Mouse (Mus musculus): ENCODE results near the gene Zfp759. TPM values are rescaled to one million over a fixed set of nuclear protein-coding genes. Genes with fewer than 3 reads are reported as not detected.

Gene Zfp759
- 0.66 TPM for polyA plus RNA-seq (2017; shearing (Covaris generic))

DNA sequence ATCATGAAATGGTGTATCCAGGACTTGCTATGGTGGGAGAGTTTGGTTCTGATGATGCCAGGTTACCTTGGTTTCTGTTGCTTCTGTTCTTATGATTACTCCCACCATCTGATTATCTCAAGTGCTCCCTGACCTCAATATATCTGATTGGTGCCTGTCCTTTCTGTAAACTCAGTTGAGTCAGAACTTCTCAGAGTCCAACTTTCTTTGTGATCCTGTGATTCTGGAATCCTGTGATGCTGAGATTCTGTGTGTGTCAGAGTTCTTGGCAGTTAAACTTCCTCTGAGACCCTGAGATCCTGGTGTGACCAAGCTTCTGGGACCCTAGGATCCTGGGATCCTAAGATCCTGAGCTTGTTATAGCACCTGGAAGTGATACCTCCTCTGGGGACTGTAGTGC, at the start of gene Zfp759:
Gene Zfp759 (plus strand): TSS at position 301 of the 400 bp plus-strand sequence.

DNA sequence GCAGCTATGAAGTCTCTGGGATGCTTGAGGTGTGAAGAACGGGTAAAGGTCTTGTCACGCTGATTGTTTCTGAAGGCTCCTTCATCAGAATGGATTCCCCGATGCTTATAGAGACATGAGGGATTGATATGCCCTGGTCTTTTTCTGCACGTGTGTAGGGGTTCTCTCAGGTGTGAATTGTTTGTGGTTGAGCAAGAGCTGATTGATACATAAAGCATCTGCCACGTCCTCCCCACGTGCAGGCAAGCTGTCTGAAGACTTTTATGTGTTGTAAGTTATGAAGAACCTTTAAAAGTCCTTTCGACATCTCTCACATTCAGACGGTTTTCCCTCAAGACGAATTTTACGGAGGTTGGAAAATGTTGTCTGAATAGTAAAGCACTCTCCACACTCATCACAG, 23.6 kb upstream of the Zfp759 start, which contains the start of gene Zfp708:
Gene Zfp708 (minus strand): TSS at position 101 of the 400 bp plus-strand sequence.

DNA sequence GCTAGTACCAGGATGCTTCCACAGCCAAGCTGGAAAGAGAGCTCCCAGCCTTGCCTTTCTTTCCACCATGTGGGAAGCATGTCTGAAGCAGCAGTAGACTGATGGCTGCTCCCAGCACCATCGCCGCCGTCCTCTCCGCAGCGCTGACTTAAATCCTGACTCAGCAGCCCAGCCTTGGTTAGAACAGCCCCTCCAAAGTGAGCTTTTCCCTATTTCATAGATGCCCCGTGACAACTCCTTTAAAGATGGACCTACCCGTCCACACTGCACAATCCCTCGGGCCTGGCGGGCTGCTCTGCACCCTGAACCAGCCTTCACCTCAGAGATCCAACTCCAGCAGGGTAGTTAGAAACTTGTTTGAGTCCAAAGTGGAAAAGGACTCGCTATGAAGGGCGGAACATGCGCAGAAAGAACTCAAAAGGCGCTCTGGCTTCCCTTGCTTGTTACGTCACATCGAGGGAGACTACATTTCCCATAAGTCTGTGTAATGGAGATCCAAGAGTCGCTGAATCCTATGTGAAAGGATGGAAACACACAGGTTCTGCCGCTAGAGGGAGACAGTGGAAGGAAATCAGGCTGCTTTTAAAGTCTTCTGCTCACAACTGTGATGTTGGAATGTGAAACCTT, 13.2 kb upstream of the Zfp759 start, which contains the start of gene Gm28557:
Gene Gm28557 (minus strand): TSS at position 411 of the 627 bp plus-strand sequence.

DNA sequence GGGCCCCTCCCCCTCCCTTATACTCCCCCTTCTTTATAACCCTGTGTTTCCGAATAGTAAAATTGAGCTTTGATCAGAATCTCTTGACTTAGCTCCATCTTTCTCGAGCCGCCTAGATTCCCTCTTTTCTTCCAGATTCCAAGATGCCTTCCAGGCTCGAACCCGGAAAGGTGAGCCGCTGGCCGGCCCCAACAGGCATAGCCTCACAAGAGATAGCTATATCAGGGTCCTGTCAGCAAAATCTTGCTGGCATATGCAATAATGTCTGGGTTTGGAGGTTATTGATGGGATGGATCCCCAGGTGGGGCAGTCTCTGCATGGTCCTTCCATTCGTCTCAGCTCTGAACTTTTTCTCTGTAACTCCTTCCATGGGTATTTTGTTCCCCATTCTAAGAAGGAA, 5.3 kb upstream of the Zfp759 start, which contains the start of gene Rslcan18:
Gene Rslcan18 (minus strand): TSS at position 101 of the 400 bp plus-strand sequence.

DNA sequence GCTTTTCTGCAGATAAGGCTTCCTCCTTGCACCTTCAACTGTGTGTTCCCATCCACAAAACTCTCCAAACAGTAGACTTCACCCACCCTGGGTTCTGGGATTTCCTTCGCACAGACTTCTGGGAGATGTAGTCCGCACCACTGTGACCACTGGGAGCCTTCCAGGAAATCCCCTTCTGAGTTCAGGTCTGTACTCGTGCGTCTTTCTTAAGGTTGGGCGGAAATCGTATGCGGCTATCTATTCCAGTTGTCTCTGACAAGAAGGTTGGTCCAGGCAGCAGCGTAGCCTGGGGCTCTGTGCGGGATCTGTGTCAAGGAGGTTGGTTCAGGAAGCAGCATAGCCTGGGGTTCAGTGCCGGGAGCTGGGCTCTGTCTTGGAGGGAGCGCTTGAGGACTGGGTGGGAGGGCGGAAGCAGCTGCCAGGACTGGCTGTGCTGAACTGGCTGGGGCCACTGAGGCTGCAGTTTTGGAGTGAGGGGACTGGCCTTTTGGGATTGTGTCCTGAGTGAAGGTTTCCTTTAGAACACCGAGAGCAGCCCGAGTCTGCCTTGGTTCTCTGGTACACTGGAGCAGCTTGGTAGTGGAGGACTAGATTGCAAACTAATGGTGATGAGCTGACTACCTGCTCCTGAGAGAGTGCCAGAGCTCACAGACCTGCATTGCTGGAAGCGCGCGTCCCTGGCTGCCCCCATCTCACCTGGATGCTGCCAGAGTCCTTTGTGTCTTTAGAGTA, 51.7 kb downstream of the Zfp759 start, which contains the start of gene Rsl1:
Gene Rsl1 (plus strand): TSS at position 192 of the 732 bp plus-strand sequence.

Other genes with a start within 250 kb of the Zfp759 start
- 1.0 TPM for gene Gm10767, start 216.7 kb upstream of the Zfp759 start, polyA plus RNA-seq (2017; shearing (Covaris generic))
- 3.5 TPM for gene Zfp712, start 60.5 kb upstream of the Zfp759 start, polyA plus RNA-seq (2017; shearing (Covaris generic))
- gene Zfp708, start 23.7 kb upstream of the Zfp759 start, polyA plus RNA-seq (2017; shearing (Covaris generic)), result 0.81 TPM
- gene Gm28557, start 13.1 kb upstream of the Zfp759 start, polyA plus RNA-seq (2017; shearing (Covaris generic)), result 1.1 TPM
- gene Rslcan18, start 5.4 kb upstream of the Zfp759 start, polyA plus RNA-seq (2017; shearing (Covaris generic)), result 0.42 TPM
- 9.1 TPM for gene Rsl1, start 51.5 kb downstream of the Zfp759 start, polyA plus RNA-seq (2017; shearing (Covaris generic))
- 1.3 TPM for gene Zfp455, start 72.8 kb downstream of the Zfp759 start, polyA plus RNA-seq (2017; shearing (Covaris generic))
- 0.94 TPM for gene Zfp458, start 156.8 kb downstream of the Zfp759 start, polyA plus RNA-seq (2017; shearing (Covaris generic))
- gene Zfp457, start 184.8 kb downstream of the Zfp759 start, polyA plus RNA-seq (2017; shearing (Covaris generic)), result not detected
- 4.7 TPM for gene Zfp595, start 210.9 kb downstream of the Zfp759 start, polyA plus RNA-seq (2017; shearing (Covaris generic))
- gene Gm28044, start 238.9 kb downstream of the Zfp759 start, polyA plus RNA-seq (2017; shearing (Covaris generic)), result 2.0 TPM
- gene Zfp953, start 238.9 kb downstream of the Zfp759 start, polyA plus RNA-seq (2017; shearing (Covaris generic)), result 1.6 TPM

All from effector memory CD4-positive, alpha-beta T cell, adult 5 months (primary cell).